Mouse (Mus musculus) testis, adult 2 months (tissue): ENCODE data around the gene Slc1a2.

Experiments used
- CTCF ChIP-seq: fragments of 200-500 bp; IDR thresholded peaks from 2 replicates; pipeline ENCODE4 v1.5.1; 2012; ENCODE audit warnings: low read depth, mild to moderate bottlenecking, inconsistent platforms, low read length, moderate library complexity; ENCODE audit not compliant: control insufficient read depth, insufficient read depth, insufficient replicate concordance
- POLR2A ChIP-seq: fragments of 200-500 bp; IDR thresholded peaks from 2 replicates; pipeline ENCODE4 v1.6.1; 2012; ENCODE audit warnings: low read depth, mild to moderate bottlenecking, inconsistent platforms, low read length, moderate library complexity; ENCODE audit not compliant: control insufficient read depth

DNA sequence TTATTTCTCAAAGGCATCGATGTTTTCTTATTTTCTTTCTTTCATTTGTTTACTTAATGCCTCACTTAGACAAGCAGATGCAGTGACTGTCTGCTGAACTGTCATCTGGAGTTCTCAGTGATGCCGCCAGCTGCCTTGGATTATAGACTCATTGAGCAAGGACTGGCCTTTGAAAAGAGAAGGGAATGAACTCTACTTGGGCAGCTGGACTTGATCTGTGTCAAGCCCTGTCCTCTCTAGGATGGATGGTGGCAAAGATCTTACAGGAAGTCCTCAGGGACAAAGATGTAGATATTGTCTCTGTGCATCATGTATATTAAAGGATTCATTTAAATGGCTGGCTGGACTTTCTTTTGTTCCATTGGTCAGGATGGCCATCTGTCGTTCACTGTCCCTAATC, 5.4 kb downstream of the Slc1a2 start:
- no peak for TF ChIP-seq CTCF
- TF ChIP-seq POLR2A, result no peak
